Mouse (Mus musculus) brain, adult 2 months (tissue): ENCODE results near the gene H2-M5.
A peak's percentile ranks its signal among the peaks of the same experiment; 100 is the strongest.
"Not testable (repeated sequence)": the region's sequence is repeated elsewhere in the genome, so short reads cannot be mapped to it uniquely, and the experiment has no call there.

Experiments
- DNase-seq: peaks from one replicate; pipeline ENCODE4 v3.0.0; 2011; ENCODE audit warnings: low read depth, low spot score

Gene H2-M5

GRCm38 (mm10) chr17:36993770-36994325 is 4.5 kb upstream of the H2-M5 start:
- no peak for DNase-seq

DNA sequence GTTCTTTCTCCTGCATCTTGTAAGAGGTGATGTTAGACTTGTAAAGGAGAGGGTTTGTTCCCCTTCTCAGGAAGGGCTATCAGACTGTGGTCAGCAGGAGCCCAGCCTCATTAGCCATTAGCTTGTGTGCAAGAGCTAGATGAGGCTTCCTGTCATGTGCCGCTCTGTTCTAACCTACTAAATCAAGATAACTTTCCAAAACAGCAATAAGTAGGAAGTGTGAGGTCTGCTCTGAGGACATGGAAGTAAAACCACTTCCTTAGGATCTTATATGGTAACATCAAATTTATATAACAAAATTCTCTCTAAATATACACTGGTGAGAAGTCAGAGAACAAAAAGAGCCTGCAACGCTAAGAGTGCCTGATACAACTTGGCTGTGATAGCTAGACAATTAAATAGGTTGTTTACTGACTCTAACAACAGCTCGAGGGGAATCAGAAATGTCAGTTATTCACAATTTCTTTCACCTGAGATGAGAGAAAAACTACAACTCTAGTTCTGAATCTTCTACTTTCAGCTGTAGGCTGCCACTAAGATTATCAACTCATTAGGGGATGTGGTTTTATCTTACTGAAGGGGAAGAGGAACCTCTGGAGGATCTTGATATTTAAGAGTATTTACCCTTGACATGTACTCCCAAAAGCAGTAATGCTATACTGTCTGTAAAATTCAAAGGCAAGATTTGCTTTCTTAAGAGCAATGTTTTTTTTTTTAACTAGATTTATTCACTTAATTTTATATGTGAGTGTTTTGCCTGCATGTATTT is 3.2 kb upstream of the H2-M5 start:
- DNase-seq: peak; percentile 33

DNA sequence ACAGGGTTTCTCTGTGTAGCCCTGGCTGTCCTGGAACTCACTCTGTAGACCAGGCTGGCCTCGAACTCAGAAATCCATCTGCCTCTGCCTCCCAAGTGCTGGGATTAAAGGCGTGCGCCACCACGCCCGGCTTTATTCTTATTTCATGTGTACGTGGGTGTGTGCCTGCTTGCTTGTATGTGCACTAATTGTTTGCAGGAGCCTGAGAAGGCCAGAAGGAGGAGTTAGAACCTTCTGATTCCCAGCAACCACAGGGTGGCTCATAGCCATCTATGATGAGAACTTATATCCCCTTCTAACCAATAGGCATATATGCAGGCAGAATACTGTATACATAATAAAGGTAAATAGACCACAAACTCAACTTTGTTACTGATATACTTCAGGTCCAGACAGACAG is 1.3 kb upstream of the H2-M5 start:
- not testable (repeated sequence) for DNase-seq

- DNase-seq: peak; percentile 25
Measured at GRCm38 (mm10) chr17:36988475-36988874, 862 bp downstream of the H2-M5 start.

GRCm38 (mm10) chr17:36982253-36983155 is 6.8 kb downstream of the H2-M5 start:
- DNase-seq: no peak

DNA sequence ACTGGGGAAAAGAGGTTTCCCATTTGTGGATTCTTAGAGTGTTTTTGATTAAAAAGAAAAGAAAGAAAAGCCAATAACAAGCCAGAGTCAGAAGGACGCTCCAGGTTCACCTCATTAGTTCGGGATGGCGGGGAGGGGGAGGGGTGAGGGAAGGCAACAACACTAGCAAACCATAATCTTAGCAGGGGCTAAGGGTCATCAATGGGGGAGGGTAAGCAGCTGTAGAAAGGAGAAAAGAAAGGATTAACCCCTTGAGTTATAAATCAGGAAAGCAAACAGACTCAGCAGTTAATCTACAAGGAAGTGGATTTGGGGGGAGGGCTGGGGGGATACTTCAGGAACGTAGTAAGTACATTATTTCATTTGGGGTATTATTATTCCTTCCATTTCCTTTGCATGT is 7.5 kb downstream of the H2-M5 start:
- no peak for DNase-seq

GRCm38 (mm10) chr17:36981221-36981813 is 8.0 kb downstream of the H2-M5 start, which contains the start of gene 2410137M14Rik:
2410137M14Rik (minus strand) TSS chr17:36981237.
- DNase-seq: peak; percentile 63

DNA sequence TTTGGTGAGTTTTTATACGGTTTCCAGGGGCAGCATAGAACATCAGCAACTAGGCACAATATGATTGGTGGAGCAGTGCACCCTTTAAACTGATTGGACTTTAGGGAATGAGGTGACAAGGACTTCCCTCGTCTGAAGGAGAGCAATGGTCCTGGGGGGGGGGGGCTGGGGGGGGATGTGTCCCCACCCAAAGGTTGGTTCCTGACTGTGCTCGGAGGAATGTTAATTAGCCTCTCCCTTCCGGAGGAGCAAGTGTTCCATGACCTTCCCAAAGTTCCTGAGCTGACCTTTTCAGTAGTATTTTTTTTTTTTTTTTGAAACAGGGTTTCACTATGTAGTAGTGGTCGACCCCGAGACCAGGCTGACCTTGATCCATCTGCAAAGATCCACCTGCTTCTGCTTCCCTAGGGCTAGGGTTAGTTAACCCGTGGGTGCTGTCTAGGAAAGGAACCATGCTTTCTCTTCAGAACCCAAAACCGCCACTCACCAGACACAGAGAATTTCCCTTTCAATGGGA is 16.0 kb downstream of the H2-M5 start:
- DNase-seq: no peak

DNA sequence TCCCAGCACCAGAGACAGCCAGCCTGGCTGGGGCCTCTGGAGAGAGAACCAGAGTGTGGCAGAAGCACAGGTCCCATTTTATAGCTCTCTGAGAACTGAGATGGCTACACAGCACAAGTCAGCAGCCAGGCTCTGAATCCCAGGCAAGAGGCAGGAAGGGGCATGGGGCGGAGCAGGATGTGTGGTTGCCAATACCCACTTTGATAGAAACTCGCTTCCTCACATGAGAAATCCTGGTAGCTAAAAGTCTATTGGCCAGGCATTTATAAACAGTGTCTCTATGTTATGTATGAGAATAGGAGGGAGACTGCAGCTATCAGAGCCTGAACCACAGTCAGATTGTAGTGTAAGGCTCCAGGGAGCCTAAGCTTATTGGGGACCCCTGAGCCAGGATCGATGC is 16.5 kb downstream of the H2-M5 start:
- no peak for DNase-seq

- no peak for DNase-seq
Measured at GRCm38 (mm10) chr17:36971172-36971850, 18.0 kb downstream of the H2-M5 start.

GRCm38 (mm10) chr17:36970316-36970890 is 18.9 kb downstream of the H2-M5 start:
- DNase-seq: no peak

DNA sequence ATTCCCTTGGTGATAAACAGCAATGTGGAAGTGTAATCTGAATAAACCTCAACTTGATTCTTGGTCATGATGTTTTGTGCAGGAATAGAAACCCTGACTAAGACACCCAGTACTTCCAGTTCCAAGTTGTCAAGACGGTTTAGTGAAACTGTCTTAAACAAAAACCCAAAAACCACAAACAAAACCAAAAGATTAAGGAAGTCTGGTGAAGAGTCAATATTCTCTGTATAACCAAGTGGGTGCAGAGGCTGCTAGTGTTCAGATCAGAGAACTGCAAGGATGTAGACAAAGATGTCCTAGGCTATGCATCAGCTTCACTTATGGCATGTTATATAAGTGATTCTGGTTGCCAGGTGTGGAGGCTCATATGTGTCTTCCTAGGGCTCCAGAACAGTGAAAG is 22.5 kb downstream of the H2-M5 start:
- DNase-seq: no peak

DNA sequence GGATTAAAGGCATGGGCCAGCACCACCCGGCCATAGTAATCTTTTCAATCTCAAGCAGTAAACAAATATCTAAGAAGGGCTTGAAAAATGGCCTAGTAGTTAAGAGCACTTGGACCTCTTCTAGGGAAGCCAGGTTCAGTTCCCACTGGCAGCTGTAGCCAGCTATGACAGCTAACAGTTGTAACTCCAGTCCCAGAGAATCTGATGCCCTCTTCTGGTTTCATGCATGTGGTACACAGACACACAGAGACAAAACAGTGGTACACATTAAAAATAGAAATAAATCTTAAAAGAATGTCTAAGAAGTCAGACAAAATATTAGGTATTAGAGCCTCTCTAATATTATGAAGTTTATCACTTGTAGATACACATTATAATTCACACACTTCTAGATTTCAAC is 28.2 kb downstream of the H2-M5 start:
- no peak for DNase-seq

- DNase-seq: peak; percentile 39
Measured at GRCm38 (mm10) chr17:36958884-36959283, 30.5 kb downstream of the H2-M5 start.

DNA sequence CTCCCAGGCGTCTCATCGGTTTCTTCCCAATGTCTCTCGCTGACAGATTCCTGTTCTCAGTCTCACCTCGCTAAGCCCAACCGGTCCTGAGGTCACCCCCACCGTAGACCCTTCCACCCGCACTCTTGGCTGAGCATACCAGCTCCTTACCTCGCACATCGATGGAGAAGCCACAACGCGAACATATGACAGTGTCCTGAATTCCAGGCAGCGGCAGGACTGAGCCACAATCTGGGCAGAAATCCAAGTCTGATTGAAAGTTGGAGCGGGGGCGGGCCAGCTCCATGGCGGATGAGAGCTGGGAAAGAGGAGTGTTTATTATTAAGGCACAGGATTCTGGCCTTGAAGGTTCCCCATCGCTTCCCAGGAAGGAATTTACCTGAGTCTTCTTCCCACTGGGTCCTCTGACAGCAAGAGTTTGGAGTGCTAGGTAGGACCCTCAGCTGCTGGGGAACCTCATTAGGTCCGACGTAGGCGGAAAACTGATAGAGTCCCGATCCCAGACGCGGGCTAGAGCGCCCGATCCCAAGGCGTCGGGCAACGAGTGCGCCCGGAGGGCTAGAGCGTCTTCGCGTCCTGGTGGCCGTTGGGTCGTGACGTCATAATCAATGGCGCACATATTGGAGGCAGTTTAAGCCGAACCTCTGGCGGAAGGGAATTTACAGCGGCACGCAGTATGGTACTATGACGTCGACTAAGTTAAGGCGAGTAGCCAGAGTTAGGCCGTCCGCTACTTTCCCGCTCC is 31.2 kb downstream of the H2-M5 start, which contains the start of the genes Znrd1 and Znrd1as:
Gene Znrd1, minus strand, starts transcription at position 561 of the 745 bp plus-strand sequence.
Gene Znrd1as, plus strand, starts transcription at position 594 of the 745 bp plus-strand sequence.
- DNase-seq: peak; percentile 100

DNA sequence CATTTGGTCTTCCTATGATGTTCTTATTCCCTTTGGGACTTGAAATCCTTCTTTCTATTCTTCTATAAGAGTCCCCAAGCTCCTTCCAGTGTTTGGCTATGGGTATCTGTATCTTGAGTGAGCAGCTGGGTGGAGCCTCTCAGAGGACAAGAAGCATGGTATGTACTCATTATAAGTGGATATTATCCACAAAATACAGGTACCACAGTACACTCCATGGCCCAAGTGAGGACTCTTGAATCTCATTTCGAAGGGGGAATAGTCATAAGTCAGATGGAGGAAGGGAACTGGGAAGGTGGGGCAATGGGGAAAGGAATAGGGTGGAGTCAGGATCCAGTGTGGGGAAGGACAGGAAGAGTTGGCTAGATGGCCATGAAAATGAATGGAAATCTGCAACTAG is 36.3 kb downstream of the H2-M5 start:
- no peak for DNase-seq

GRCm38 (mm10) chr17:36952631-36953030 is 36.7 kb downstream of the H2-M5 start:
- no peak for DNase-seq

DNA sequence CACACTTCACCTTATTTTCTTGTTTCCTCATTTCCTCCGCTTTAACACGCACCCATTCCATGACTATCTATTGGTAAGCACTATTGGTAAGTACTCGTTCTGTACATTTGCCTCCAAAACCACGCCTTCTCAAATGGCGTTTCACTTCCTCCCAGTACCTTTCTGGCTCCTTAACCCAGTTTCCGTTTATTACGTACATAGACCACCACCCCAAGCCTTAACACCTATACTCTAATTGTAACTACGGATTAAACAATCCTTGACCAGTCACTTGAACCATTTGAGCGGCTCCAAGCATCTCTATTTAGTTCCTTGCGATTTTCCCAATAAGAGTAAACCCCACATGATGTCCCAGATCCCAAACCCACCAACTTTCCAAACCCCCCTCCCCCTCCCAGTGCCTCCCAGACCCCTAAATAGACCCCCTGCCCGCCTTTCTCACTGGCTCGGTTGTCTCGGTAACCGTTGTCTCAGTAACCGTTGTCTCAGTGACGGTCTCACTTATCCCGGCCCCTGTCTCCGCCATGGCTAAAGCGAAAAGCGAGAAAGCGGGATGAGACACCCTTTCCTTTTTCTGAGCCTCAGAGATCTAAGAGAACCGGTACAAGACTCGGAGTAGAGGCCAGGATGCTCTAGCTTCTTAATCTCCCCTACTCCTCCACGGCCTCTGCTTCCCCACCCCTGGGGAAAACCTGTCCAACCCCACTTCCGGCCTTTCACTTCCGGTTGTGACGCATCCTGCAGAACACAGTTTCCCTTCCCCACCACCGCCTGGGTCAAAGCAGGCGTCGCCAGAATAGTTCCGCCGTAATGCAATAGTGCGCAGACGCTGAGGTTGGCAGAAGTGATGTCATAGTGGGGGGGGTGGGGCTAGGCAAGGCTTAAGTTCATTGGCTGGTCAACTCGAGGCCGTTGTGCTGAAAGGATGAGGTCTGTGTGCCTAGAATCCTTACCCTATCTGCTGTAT is 38.1 kb downstream of the H2-M5 start, which contains the start of gene Ppp1r11:
Gene Ppp1r11, minus strand, starts transcription at position 761 of the 967 bp plus-strand sequence.
- DNase-seq: peak; percentile 100
